Mouse (Mus musculus): ENCODE data around the gene Gal3st1. TPM values are rescaled to one million over a fixed set of nuclear protein-coding genes. Genes with fewer than 3 reads are reported as not detected.
A peak's percentile ranks its signal among the peaks of the same experiment; 100 is the strongest.

Gal3st1 gene
- polyA plus RNA-seq, 1 experiment from 2014 or later, result 1.3 TPM

GRCm38 (mm10) chr11:3964416-3965172, 18.8 kb upstream of the Gal3st1 start:
- Histone ChIP-seq H3K36me3 (peaks cover 32% of the 10 kb centered on the region), H3K27ac (peak overlapping the region; percentile 93), H3K4me1 (replicated peaks) (peaks cover 18% of the 10 kb centered on the region), H3K27me3 (ENCODE audit: insufficient read depth, poor library complexity, severe bottlenecking) (no peaks in the 10 kb centered on the region), H3K9me3 (no peaks in the 10 kb centered on the region), H3K4me3 (peak overlapping the region; percentile 89)
- WGBS, result 17% methylated on average over 11 of the region's 11 CpGs
- DNase-seq (ENCODE audit: low spot score), result no peak

DNA sequence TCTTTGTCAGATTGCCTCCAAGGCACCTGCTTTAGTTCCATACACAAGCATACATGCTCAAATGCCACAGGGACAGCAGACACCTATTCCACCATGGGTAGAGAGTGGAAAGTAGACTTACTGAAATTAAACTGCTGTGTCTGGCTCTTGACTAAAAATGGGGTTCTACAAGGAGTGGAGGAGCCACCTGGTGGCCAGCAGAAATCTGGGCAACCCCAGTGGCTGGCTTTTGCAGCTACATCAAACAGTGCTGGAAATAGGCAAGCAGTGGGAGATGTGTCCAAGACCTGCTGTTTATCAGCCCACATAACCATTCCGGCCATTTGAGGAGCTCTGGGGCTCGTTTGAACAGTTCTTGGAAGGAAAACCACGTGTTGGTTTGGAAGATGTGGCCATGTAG, 13.6 kb upstream of the Gal3st1 start:
- Histone ChIP-seq H3K27ac (no peak overlapping the region), H3K27me3 (ENCODE audit: insufficient read depth, poor library complexity, severe bottlenecking) (no peaks in the 10 kb centered on the region), H3K4me1 (replicated peaks) (peaks cover 12% of the 10 kb centered on the region), H3K9me3 (no peaks in the 10 kb centered on the region), H3K4me3 (no peak overlapping the region), H3K36me3 (peaks cover 84% of the 10 kb centered on the region)
- no peak for DNase-seq (ENCODE audit: low spot score)
- 83% methylated on average over 3 of the region's 3 CpGs for WGBS

GRCm38 (mm10) chr11:3970361-3970760, 13.1 kb upstream of the Gal3st1 start:
- Histone ChIP-seq H3K9me3 (no peaks in the 10 kb centered on the region), H3K4me3 (no peak overlapping the region), H3K36me3 (peaks cover 89% of the 10 kb centered on the region), H3K27ac (no peak overlapping the region), H3K27me3 (ENCODE audit: insufficient read depth, poor library complexity, severe bottlenecking) (no peaks in the 10 kb centered on the region), H3K4me1 (replicated peaks) (peaks cover 7% of the 10 kb centered on the region)
- 98% methylated on average over 7 of the region's 7 CpGs for WGBS
- DNase-seq (ENCODE audit: low spot score), result no peak

GRCm38 (mm10) chr11:3973081-3973480, 10.4 kb upstream of the Gal3st1 start:
- DNase-seq (ENCODE audit: low spot score), result no peak
- Histone ChIP-seq H3K36me3 (peaks cover 100% of the 10 kb centered on the region), H3K4me3 (no peak overlapping the region), H3K4me1 (replicated peaks) (no peaks in the 10 kb centered on the region), H3K27ac (no peak overlapping the region), H3K27me3 (ENCODE audit: insufficient read depth, poor library complexity, severe bottlenecking) (no peaks in the 10 kb centered on the region), H3K9me3 (no peaks in the 10 kb centered on the region)
- WGBS, result 93% methylated on average over 7 of the region's 7 CpGs

DNA sequence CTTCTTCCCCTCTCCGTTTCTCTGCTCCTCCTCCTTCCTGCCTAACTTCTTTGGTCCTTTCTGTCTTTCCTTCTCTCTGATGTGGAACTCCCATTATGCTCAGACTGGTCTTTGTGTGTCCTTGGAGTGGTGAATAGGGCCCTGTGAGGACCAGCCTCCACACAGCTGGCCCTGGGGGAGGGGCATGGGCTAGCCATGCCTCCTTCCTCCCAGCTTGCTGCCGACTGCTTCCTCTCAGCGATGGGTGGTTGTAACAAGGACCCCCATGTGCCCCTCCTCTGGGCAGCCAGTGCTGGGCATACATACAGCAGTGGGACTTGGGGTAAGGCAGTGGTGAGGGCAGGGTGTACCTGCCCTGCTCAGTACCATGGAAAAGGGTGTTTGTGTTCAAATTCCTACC, 9.1 kb upstream of the Gal3st1 start:
- no peaks in the 10 kb centered on the region for H3K4me1 ChIP-seq (replicated peaks)
- no peak for DNase-seq (ENCODE audit: low spot score)
- peaks cover 100% of the 10 kb centered on the region for H3K36me3 ChIP-seq
- no peak overlapping the region for H3K27ac ChIP-seq
- H3K27me3 ChIP-seq (ENCODE audit: insufficient read depth, poor library complexity, severe bottlenecking), result no peaks in the 10 kb centered on the region
- WGBS, result 52% methylated on average over 3 of the region's 3 CpGs
- H3K9me3 ChIP-seq, result no peaks in the 10 kb centered on the region
- H3K4me3 ChIP-seq, result no peak overlapping the region

DNA sequence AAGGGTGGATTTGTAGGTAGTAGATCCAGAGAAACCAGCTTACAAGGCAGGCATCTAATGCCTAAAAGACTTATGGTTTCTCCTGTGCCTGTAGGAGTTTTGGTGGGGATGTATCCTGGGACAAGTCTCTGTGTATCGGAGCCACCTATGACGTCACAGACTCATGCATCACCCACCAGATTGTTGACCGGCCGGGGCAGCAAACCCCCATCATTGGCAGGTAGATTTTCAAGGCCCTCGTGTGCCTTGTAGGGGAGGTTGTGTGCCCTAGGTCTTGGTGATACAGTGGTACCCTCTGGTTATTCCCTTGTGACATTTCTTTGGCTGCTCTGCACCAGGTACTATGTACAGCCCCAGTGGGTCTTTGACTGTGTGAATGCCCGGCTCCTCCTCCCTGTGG, 6.8 kb upstream of the Gal3st1 start, which contains the start of gene 4930556J24Rik:
Gene 4930556J24Rik, minus strand, starts transcription at position 101 of the 400 bp plus-strand sequence.
- Histone ChIP-seq H3K36me3 (peaks cover 99% of the 10 kb centered on the region), H3K4me1 (replicated peaks) (0 out of 2 replicates have a peak, but pooled peaks cover under 1% of the 10 kb centered on the region), H3K27me3 (ENCODE audit: insufficient read depth, poor library complexity, severe bottlenecking) (no peaks in the 10 kb centered on the region), H3K4me3 (no peak within 1 kb of the TSS), H3K9me3 (no peaks in the 10 kb centered on the region), H3K27ac (no peak within 1 kb of the TSS)
- DNase-seq (ENCODE audit: low spot score), result no peak
- 94% methylated on average over 6 of the region's 6 CpGs for WGBS

GRCm38 (mm10) chr11:3978421-3978820, 5.0 kb upstream of the Gal3st1 start:
- peaks cover 82% of the 10 kb centered on the region for H3K36me3 ChIP-seq

GRCm38 (mm10) chr11:3981536-3981935, 1.9 kb upstream of the Gal3st1 start:
- 72% methylated on average over 6 of the region's 6 CpGs for WGBS
- H3K27me3 ChIP-seq (ENCODE audit: insufficient read depth, poor library complexity, severe bottlenecking), result peaks cover 23% of the 10 kb centered on the region
- peaks cover 32% of the 10 kb centered on the region for H3K4me1 ChIP-seq (replicated peaks)
- no peak for DNase-seq (ENCODE audit: low spot score)
- H3K9me3 ChIP-seq, result no peaks in the 10 kb centered on the region
- H3K27ac ChIP-seq, result no peak overlapping the region
- H3K36me3 ChIP-seq, result peaks cover 51% of the 10 kb centered on the region
- H3K4me3 ChIP-seq, result no peak overlapping the region

More at GRCm38 (mm10) chr11:3978421-3978820, 5.0 kb upstream of the Gal3st1 start:
- DNase-seq (ENCODE audit: low spot score), result no peak
- Histone ChIP-seq H3K4me1 (replicated peaks) (peaks cover 16% of the 10 kb centered on the region), H3K4me3 (no peak overlapping the region), H3K27me3 (ENCODE audit: insufficient read depth, poor library complexity, severe bottlenecking) (peaks cover 6% of the 10 kb centered on the region), H3K27ac (no peak overlapping the region), H3K9me3 (no peaks in the 10 kb centered on the region)
- 92% methylated on average over 5 of the region's 5 CpGs for WGBS

GRCm38 (mm10) chr11:3982275-3983209, 894 bp upstream of the Gal3st1 start:
- Histone ChIP-seq H3K27me3 (ENCODE audit: insufficient read depth, poor library complexity, severe bottlenecking) (peaks cover 23% of the 10 kb centered on the region), H3K27ac (peak overlapping the region; percentile 66; the same call in 1 of the 2 replicates), H3K4me1 (replicated peaks) (peaks cover 32% of the 10 kb centered on the region), H3K36me3 (peaks cover 41% of the 10 kb centered on the region), H3K9me3 (no peaks in the 10 kb centered on the region), H3K4me3 (peak overlapping the region; percentile 55; the same call in 1 of the 2 replicates)
- 66% methylated on average over 7 of the region's 7 CpGs for WGBS
- DNase-seq (ENCODE audit: low spot score), result no peak

DNA sequence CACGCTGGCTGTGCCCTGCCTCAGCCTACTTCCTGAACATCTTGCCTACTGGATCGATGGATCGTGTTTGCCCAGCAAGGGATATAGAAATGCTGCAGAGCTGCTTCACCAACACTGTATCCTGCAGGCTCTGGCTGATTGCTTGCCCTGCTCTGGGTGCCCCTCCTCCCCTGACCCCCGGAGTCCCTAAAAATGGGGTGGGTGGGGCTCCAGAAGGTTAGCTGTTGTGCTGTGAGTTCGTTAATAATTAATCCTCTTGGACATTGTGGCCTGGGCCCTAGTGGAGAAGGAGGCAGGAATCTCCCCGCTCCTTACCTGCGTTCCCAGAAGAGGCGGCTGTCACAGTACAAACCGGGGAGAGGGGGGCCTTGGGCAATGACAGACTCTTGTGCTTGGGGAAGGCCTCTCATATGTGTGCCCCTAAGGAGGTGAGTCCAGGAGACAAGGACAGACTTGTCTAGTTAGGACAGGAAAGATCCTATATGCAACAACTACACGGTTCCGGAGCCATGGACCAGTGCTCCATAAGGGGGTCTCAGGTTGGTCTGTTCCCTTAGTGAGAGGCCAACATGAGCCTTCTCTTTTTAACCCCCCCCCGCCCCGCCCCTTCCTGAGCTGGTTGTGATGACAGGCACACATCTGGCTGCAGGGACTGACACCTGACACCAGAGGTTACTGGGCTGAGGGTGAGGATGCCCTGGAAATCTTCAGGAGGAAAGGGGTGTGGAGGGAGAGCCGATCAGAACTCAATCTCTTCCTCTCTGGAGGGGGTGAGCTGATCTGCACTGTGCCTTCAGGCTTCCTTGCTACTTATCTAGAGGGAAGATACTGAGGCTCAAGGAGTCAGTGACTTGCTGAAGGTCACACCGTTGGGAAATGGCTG, 668 bp downstream of the Gal3st1 start:
- peak; percentile 30 for DNase-seq (ENCODE audit: low spot score)
- peaks cover 25% of the 10 kb centered on the region for H3K36me3 ChIP-seq
- peaks cover 23% of the 10 kb centered on the region for H3K27me3 ChIP-seq (ENCODE audit: insufficient read depth, poor library complexity, severe bottlenecking)
- H3K4me1 ChIP-seq (replicated peaks), result peaks cover 32% of the 10 kb centered on the region
- WGBS, result 9% methylated on average over 15 of the region's 15 CpGs
- H3K9me3 ChIP-seq, result no peaks in the 10 kb centered on the region
- peak overlapping the region; percentile 55 for H3K4me3 ChIP-seq
- peak overlapping the region; percentile 66 for H3K27ac ChIP-seq

DNA sequence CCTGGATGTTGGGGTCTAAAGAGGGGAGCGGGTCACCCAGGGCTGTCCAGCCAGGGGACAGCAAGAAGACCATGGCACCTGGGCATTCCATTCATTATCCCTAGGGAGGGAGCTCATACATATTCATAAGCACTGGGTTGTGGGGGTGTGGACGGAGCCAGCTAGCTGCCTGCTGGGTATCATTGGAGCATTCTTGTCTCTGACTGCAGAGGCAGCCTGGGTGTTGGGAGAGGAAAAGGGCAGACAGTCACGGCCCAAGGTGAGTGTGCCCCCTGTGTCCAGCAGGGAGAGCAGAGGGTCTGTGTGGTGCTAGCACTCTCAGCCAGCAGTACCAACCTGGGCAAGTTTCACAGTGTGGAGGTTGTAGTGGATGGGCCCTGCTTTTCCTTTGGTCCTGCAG, 6.3 kb downstream of the Gal3st1 start:
- no peak for DNase-seq (ENCODE audit: low spot score)
- peaks cover 4% of the 10 kb centered on the region; the same call in 1 of the 2 replicates for H3K27me3 ChIP-seq (ENCODE audit: insufficient read depth, poor library complexity, severe bottlenecking)
- H3K4me1 ChIP-seq (replicated peaks), result peaks cover 3% of the 10 kb centered on the region
- H3K27ac ChIP-seq, result no peak overlapping the region
- no peak overlapping the region for H3K4me3 ChIP-seq
- no peaks in the 10 kb centered on the region for H3K9me3 ChIP-seq
- no peaks in the 10 kb centered on the region for H3K36me3 ChIP-seq
- WGBS, result 53% methylated on average over 3 of the region's 3 CpGs

DNA sequence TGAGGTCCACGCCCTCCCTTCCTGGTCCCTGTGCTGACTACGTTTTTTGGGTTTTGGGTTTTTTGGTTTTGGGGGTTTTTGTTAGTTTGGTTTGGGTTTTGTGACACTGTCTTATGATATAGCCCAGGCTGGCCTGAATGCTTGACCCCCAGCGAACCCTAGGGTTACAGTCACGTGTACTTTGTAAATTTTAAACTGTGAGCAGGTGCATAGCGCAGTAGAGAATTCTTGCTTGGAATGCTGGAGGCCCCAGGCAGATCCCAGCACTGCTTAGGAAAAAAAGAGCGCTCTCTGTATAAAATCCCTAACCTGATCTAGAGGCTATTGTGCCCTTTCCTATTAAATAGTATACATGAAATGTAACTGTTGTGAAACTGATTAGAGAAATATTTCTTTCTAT, 9.7 kb downstream of the Gal3st1 start:
- no peak overlapping the region for H3K4me3 ChIP-seq
- no peak for DNase-seq (ENCODE audit: low spot score)
- H3K4me1 ChIP-seq (replicated peaks), result peaks cover 5% of the 10 kb centered on the region
- H3K27ac ChIP-seq, result no peak overlapping the region
- H3K36me3 ChIP-seq, result no peaks in the 10 kb centered on the region
- H3K27me3 ChIP-seq (ENCODE audit: insufficient read depth, poor library complexity, severe bottlenecking), result peaks cover 18% of the 10 kb centered on the region
- WGBS, result 78% methylated on average over 6 of the region's 6 CpGs
- H3K9me3 ChIP-seq, result no peaks in the 10 kb centered on the region

Data from hindbrain, embryonic 10.5 days (tissue).